Mouse (Mus musculus) layer of hippocampus, postnatal 25 days (tissue): ENCODE measurements at regions not wholly inside any gene's neighbourhood (a gene's known extent, or its start where the extent isn't known, plus 50 kb on each side); places are given as distances from the start of the nearest gene placed in this dataset.

Source experiments
- DNase-seq, 2 experiments: peaks; one replicate each; pipeline ENCODE4 v3.0.0; 2022; ENCODE audit warnings: mixed read lengths in 2 of 2, low spot score in 1 of 2; ENCODE audit errors: extremely low spot score in 1 of 2

DNA sequence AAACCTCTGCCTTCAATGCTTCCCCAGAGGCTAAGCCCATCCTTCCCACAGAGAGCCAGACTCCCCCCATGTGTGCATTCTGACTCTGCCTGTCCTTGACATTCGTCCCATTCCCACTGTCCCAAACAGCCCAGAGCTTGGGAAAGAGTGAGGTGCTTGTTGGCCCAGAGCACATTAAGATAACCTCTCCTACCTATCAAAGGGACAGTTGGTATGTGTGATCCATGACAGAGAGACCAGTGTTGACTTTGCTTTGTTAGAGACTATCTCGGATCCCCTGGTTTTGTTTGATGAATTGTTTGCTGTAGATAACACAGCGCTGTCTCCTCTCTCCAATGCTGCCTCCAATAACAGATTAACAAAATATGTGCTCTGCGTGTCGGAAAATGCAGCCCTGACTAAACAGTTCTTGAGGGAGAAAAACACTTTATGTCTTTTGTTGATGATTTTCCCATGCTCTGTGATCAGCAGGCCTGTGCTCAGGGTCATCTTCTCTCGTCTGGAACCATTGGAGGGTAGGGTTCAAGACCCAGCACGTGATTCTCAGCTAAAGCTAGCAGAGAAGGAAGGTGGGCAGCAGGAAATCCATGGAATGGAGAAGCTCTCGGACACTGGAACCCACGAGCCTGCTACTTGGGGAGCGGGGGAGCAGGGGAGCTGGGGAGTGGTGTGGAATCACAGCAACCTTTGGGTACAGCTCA is 217.2 kb upstream of the Clint1 start:
- DNase-seq, result no peak

DNA sequence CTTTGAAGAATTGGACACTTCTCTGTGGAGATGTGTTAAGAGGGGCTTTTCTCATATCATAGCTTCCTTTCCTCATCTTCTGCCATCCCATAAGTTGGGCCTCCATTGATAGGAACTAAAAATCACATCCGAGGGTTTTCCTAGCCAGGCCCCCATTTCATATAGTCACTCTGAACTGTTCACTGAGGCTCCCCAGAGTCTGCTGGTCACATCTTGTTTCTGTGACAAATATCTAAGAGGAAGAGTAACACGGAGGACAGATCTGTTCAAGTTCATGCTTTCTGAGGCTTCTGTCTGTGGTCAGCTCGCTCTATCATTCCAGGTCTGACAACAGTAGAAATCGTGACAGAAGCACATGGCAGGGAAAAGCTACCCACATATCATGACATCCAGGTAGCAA is 216.0 kb upstream of the Clint1 start:
- DNase-seq, result no peak

DNA sequence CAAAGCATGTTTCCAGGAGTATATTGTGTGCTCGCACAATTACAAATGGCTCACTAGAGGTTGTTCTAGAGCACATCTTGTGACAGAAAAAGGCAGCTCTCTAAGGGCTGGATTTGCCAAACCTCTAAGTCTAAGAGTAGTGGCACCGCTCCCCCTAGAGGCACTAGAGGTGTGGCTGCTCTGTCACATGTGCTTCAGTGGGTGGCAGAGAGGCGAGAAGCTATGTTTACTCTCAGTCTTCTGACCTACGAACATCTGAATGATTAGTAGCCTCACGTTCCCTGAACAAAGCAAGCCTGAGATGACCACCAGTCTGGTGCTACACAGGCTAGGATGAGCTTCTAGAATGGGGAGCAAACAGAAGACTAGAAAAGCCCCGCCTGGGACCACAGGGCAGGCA is 212.6 kb upstream of the Clint1 start:
- DNase-seq, result no peak

- DNase-seq, result no peak
These were observed 209.6 kb upstream of the Clint1 start for GRCm38 (mm10) chr11:45642142-45642756.

- DNase-seq, result no peak
These were observed 208.1 kb upstream of the Clint1 start for GRCm38 (mm10) chr11:45643629-45644325.

DNA sequence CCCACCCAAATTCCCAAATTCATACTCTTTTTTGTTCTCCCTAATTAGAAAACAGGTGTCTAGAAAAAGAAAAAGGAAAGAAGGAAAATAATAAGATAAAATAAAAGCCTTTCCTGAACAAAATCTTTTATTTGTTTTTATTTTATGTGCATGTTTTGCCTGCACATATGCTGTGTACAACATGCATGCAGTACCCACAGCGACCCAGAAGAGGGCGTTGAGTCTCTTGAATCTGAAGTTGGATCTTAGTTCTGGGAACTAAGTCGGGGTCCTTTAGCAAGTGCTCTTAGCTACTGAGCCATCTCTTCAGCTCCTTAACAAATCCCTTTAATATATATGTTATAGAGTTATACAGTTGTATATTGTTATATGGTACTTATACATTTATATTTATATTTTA is 206.0 kb upstream of the Clint1 start:
- no peak for DNase-seq

DNA sequence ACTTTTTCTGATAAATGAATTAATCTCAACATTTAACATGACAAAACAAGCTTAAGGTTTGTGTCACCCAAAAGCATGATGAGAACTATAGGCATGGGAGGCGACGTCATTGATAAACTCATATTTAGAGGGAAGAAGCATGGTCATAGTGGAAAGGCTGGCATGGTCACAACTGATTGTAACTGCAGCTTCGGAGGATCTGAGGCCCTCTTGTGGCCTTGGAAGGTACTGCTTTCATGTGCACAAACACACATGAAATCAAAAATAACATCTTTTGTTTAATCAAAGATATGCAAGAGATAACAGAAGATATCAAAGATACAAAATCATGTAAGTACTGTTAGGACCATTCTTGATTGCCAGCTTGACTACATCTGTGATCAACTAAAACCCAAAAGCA is 204.0 kb upstream of the Clint1 start:
- no peak for DNase-seq

DNA sequence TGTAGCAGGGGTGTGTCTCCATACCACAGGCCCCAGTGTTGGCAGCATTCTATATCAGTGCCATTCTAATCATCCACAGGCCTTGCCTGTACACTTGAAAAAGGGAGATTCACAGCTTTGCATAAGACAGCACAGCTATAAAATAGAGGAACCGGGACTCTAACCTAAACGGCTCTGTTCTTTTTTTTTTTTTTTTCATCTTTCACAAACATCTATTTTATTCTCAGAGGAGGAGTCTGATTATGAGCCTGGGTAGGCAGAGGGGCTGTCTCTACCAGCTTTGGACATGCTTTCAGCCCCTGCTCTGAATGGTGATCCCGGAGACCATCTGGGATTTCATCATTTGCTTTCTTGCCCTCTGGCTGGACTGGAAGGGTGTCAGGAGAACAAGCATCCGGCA is 195.6 kb upstream of the Clint1 start:
- no peak for DNase-seq

GRCm38 (mm10) chr11:45670156-45670830 is 181.6 kb upstream of the Clint1 start:
- DNase-seq, result no peak

GRCm38 (mm10) chr11:45678666-45679292 is 173.1 kb upstream of the Clint1 start:
- DNase-seq, result peak; percentile 73 to 81

GRCm38 (mm10) chr11:45679293-45679673 is 172.6 kb upstream of the Clint1 start:
- no peak for DNase-seq

GRCm38 (mm10) chr11:45685571-45685970 is 166.3 kb upstream of the Clint1 start:
- DNase-seq, result no peak

DNA sequence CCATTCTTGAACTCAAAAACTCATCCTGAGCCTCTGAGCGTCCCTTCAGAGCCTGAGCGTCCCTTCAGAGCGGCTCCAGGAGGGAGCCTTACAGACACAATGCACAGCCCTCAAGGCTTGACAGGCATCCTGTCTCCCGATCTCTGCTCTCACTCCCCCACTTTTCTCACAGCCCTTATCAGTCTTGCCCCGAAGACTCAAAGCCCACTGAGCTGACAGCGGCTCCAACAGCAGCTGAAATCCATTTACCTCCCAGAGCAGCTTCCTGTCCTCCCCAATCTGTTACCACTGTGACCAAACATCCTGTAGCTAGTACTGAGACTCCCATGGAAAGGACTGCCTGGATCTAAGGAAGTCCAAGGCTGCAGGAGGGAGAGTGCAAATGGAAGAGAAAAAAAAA is 158.6 kb upstream of the Clint1 start:
- no peak for DNase-seq

GRCm38 (mm10) chr11:45701506-45701905 is 150.3 kb upstream of the Clint1 start:
- no peak for DNase-seq

DNA sequence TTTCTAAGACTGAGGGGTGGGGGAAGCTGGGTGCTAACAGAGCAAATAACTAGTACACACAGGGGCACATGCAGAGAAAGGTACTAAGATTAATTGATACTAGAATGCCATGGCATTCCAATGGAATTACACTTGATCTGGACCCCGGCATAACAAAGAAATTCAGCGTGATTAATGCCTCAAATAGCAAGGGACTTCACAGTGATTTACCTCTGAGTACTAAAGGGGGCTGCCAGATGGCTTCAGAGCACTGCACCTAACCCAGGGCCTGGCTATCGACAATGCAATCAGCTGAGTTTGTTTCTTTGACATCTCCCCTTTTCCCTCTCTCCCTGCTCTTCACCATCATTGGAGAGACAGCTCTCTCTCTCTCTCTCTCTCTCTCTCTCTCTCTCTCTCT is 148.9 kb upstream of the Clint1 start:
- DNase-seq, result no peak

DNA sequence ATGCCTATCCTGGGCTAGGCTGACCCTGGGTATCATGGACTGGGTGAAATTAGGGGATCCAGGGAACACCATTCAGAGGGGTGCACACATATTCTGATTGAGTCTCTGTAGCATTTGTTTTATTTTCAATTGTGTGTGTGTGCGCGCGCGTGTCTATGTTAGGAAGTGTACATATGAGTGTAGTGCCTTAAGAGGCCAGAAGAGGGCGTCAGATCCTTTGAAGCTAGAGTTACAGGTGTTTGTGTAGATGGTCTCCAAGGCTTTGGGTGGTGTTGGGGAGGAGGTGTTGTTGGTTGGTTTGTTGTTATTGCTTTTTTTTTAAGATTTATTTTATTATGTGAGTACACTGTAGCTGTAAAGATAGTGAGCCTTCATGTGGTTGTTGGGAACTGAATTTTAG is 147.4 kb upstream of the Clint1 start:
- DNase-seq, result no peak

DNA sequence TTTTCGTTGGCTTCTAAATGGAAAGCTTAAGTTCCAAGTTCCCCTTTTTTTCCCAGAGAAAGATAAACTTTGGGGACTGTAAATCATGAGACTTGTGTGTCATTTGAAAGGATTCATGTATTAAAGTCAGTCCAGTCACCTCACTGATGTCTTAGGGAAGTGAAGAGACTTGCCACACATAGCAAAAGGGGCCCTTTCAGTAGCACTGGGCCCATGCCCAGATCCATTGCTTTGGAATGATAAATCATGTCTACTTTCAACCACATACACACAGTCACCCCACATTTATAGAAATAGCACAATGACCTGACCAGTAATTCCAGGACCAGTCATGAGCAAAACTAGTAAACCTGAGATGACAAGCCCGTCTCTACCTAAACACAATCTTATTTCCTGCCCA is 133.2 kb upstream of the Clint1 start:
- no peak for DNase-seq

- no peak for DNase-seq
These were observed 132.0 kb upstream of the Clint1 start for GRCm38 (mm10) chr11:45719821-45720220.

- DNase-seq, result no peak
These were observed 115.3 kb upstream of the Clint1 start for GRCm38 (mm10) chr11:45736561-45736960.

DNA sequence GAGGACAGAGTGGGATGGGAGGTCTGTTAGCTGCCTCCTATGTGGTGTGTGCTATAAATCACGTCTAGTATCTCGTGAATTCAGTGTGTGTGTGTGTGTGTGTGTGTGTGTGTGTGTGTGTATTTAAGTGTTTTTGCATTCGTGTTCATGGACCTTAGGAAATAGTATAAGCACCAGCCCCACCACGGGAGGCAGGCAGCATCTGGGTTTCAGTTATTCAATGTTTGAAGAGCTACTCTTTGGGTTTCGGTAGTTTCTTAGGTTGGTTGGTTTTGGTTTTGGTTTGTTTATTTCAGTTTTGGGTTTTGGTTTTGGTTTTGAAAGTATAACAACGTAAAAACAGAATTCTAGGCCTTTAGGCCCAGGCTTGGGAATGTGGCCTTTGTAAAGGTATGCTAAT is 113.5 kb upstream of the Clint1 start:
- DNase-seq, result no peak

GRCm38 (mm10) chr11:45745941-45746340 is 105.9 kb upstream of the Clint1 start:
- no peak for DNase-seq
